Mouse (Mus musculus): ENCODE results near the gene Pola2.

Gene Pola2

GRCm38 (mm10) chr19:5963883-5964562, at the start of gene Pola2:
TSS of gene Pola2 (minus strand) at chr19:5964202.
- DNase-seq (ENCODE audit: low spot score in 2 of 2): peak; percentile 92 to 93

- DNase-seq (ENCODE audit: low spot score in 2 of 2): no peak
These were observed 49.7 kb upstream of the Pola2 start for GRCm38 (mm10) chr19:6013691-6014090.

DNA sequence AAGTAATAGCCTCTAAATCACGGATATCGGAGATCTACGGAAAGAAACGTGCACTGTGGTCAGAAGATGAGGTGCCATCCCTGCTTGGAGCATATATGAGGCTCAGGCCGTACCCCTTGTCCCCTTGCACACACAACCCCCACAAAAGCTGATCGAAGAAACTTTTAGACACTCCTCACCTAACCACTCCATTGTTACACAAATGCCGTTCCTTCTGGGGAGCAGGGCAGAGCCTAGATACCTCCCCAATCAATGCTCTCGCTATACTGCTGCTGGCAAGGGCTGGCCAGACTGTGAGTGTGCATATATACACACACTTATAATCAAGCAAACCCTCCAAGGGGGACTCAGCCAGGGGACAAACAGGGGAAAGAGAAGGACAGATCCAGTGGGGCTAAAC, 45.1 kb upstream of the Pola2 start:
- DNase-seq (ENCODE audit: low spot score in 2 of 2): no peak

GRCm38 (mm10) chr19:6007013-6007412, 43.0 kb upstream of the Pola2 start:
- DNase-seq (ENCODE audit: low spot score in 2 of 2): no peak

DNA sequence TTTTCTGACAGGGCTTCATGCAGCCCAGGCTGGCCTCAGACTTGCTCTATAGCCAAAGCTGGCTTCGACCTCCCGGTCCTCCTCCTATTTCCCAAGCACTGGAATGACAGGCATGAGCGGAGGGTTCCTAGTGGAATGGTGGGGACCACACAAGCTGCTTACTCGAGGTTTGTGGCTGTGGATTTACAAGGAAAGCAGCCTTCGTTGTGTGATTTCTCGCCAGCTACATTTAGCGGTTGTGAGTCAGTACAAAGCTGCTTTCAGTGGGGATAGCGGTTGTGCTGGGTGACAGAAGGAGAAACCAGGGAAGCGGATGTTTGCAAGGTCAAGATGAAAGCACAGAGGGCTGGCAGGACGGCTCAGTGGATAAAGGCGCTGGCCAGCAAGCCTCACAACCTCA, 41.5 kb upstream of the Pola2 start:
- DNase-seq (ENCODE audit: low spot score in 2 of 2): no peak

GRCm38 (mm10) chr19:5999969-6000368, 36.0 kb upstream of the Pola2 start:
- no peak for DNase-seq (ENCODE audit: low spot score in 2 of 2)

- no peak for DNase-seq (ENCODE audit: low spot score in 2 of 2)
These were observed 34.2 kb upstream of the Pola2 start for GRCm38 (mm10) chr19:5998180-5998579.

DNA sequence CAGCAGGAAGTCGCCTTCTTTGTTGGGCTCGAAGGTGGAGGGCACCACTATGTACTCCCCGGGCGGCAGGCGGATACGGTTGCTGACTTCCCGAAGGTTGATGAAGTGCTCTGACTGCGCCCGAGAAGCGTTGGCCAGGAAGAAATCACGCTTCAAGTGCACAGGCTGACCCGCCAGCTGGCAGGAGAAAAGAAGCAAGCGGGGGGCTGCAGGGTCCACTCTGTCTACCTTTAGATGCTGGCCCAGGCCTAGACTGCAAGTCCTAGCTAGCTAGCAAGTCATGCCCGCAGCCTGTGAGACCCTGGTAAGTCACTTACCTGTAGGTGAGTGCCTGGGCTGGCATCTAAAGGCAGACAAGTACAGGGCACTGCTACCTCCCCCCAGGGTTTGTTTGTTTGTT, 30.7 kb upstream of the Pola2 start:
- DNase-seq (ENCODE audit: low spot score in 2 of 2): no peak

DNA sequence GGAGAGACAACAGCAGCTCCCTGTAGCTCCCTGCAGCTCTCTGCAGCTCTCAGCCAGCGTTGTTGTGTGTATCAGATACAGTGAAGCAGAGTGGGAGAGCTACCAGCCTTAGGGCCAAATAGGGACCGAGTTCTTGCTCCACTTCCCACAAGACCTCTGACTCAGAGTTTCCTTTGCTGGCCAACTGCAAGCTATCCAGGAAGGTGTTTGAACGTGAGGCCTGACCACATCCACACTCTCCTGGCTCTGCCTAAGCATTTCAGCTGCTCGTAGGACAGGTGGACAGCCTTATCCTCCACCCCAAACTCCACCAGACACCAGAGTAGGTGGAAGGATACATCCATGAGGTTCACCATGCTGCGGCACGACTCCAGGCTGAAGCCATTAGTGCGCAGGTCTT, 28.0 kb upstream of the Pola2 start:
- DNase-seq (ENCODE audit: low spot score in 2 of 2): no peak

GRCm38 (mm10) chr19:5991467-5991866, 27.5 kb upstream of the Pola2 start:
- DNase-seq (ENCODE audit: low spot score in 2 of 2): no peak

DNA sequence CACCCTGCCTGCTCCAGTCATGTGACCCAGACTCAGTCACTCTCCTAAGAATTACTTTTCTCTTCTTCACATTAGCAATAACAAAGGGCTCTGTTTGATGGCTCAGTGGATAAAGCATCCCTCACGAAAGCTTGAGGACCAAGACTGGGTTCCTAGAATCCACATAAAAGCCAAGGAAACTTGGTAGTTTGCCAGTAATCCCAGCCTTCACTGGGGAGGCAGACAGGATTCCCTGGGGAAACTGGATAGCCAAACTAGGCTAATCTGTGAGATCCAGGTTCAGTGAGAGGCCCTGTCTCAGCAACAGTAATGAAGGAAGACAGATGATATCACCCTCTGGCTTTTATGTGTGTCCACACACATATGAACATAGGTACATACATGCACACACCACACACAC, 26.9 kb upstream of the Pola2 start:
- no peak for DNase-seq (ENCODE audit: low spot score in 2 of 2)

DNA sequence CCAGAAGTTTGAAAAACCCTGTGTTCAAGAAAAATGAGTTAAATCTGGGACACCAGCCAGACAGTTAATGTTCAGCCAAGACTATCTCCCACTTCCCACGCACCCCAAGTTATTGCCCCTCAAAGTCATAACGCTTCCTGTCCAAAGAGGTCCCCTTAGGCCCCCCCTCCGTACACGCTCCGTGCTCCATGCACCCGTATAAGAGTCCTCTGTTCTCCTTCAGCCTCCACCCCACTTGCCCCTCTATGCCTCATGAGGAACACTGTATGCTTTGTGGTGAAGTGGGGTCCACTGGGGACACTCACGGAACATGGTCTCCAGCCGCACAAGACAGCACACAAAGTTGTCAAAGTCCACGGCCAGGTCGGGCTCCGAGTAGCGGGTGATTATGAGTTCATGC, 26.0 kb upstream of the Pola2 start:
- no peak for DNase-seq (ENCODE audit: low spot score in 2 of 2)

GRCm38 (mm10) chr19:5989585-5989984, 25.6 kb upstream of the Pola2 start:
- DNase-seq (ENCODE audit: low spot score in 2 of 2): no peak

DNA sequence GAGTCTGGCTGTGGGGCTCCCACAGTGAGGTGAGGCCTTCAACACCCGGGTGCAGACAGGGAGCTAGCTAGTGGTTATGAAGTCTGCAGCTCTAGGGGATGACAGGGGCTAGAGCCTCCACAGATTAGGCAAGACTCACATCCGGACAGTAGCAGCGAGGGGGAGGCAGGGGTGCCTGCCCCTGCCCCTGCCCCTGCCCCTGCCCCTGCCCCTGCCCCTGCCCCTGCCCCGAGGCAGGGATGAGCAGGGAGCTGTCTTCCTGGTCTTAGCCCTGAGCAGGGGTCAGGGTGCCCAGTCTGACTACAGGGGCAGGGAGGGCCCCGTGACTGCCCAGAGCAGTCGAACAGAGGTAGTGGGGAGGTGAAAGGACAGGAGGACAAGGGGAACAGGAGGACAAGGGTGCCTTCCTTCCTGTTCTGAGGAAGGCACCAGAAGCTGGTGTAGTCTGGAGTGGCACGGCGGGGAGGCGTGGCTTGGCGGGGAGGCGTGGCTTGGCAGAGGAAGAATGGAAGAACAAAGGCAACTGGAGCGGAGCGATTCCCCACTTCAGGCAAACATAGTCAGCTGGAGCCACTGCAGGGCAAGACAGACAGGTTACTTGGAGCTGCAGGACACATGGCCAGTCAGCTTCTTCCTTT, 24.9 kb upstream of the Pola2 start:
- DNase-seq (ENCODE audit: low spot score in 2 of 2): peak; percentile 62 to 77

DNA sequence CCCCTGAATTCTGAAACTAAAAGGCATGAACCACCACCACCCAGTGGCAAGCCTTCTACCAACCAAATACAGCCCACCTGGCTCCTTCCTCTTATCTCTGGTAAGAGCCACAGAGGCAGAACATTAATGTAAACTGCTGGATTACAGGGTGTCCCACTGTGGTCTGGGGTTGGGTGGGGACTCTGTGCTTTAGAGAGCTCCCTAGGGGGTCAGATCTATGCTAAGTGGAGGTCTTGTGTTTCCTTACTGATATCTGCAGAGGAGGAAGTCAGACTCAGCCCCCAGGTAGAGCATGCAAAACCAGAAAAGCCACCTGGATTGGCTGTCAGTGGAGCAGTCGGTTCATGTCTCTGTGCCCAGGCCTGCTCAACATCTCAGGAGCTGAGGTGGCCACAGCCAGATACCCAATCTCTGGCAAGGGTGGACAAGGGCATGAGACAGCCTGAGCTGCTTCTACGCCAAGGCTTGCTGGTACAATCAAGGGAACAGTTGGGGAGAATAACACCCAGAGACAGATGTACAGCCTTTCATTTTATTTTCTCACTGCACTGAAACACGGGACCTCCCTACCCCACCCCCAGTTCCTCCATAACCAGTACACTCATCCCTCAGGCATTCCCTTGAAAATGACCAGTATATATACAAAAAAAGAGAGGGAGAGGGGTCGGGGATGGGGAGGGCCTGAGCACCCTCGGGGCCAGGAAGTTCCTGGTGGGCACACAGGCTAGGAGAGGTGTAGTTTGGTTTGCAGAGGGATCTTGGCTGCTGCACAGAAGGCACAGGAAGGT, 24.2 kb upstream of the Pola2 start:
- DNase-seq (ENCODE audit: low spot score in 2 of 2): no peak

DNA sequence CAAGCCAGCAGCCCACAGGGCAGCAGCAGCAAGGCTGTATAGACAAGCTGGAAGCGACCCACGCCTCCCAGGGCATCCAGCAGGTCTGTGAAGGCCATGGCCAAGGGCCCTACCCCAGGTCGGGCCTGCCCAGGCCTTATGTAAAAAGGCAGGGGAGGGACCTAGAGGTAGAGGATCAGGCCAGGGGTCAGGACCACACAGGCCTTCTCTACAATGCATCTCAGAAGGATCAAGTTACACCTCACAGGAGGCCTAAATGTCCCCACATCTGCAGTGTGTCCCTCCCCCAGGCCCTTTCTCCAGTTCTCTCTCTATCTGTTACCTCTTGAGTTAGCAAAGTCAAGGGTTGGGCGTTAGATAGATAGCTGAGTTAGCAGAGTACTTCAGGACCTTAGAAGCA, 22.0 kb upstream of the Pola2 start, which contains the start of gene Slc22a20:
TSS of gene Slc22a20 (minus strand) at position 101 of the 400 bp plus-strand sequence.
- no peak for DNase-seq (ENCODE audit: low spot score in 2 of 2)

DNA sequence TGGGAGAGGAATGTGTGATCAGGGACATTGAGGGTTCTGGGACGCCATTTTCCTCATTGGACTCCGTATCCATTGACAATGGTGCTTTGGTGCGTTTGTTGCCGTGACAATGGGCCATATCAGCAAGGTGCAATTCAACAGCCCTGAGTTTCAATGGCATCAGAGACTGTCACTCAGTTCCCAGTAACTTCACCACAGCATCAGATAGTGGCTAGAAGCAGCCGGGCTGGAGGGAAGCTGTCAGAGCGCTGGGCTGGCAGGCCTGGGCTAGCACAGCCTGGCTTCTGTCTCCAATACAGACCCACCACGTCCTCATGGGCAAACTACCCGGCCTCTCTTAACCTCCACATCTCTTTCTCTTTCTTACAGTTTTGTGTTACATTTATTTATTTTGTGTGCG, 16.5 kb upstream of the Pola2 start:
- no peak for DNase-seq (ENCODE audit: low spot score in 2 of 2)

DNA sequence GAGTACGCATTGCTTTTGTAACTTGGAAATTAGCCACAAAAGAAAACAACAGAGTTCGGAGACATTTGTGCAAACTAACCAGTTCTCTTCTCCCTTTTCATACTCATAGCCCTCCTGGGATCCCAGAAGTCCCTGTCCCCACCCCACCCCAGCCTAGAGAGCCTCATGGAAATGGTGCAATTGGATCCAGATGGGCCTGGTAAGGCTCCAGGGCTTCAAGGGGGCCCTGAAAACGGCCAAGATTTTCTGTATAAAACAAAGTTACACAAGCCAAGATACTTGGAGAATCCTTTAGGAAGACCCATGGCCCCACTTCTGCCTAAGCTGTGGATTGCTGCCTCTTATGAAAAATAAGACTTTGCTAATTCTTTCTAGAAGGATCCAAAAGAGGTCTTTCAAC, 13.7 kb upstream of the Pola2 start:
- no peak for DNase-seq (ENCODE audit: low spot score in 2 of 2)

- DNase-seq (ENCODE audit: low spot score in 2 of 2): peak; percentile 81 to 89
These were observed 11.7 kb upstream of the Pola2 start for GRCm38 (mm10) chr19:5975676-5976075.

GRCm38 (mm10) chr19:5975112-5975511, 11.1 kb upstream of the Pola2 start:
- no peak for DNase-seq (ENCODE audit: low spot score in 2 of 2)

GRCm38 (mm10) chr19:5967664-5968063, 3.7 kb upstream of the Pola2 start:
- DNase-seq (ENCODE audit: low spot score in 2 of 2): no peak

DNA sequence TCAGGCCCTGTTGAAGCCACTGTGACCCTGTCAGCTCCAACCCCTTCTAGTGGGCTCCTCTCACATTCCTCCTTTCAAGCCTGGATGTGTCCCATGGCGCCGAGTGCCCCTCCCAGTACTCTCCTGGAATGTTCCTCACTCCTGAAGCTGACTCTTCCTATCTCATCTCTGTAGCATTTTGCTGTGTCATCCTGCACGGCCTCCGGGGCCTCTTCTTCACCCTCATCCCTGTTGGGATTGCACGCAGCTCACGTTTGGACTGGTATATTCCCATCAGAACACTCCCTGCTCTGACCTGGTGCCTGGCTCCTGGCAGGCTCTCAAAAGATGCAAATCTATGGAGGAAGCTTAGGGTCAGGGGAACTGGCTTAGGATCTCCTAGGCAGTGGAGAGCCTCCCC, 2.8 kb upstream of the Pola2 start:
- no peak for DNase-seq (ENCODE audit: low spot score in 2 of 2)

GRCm38 (mm10) chr19:5965910-5966309, 1.9 kb upstream of the Pola2 start:
- no peak for DNase-seq (ENCODE audit: low spot score in 2 of 2)
